Mouse (Mus musculus) brain, embryonic 14.5 days (tissue): ENCODE data around the gene Sh2d1a.

ENCODE experiments used
- CTCF ChIP-seq: fragments of 200-500 bp; IDR thresholded peaks from 2 replicates; pipeline ENCODE4 v1.5.1; 2012; ENCODE audit warnings: inconsistent platforms, mild to moderate bottlenecking, moderate library complexity, borderline replicate concordance; ENCODE audit not compliant: insufficient read depth, insufficient read length; ENCODE audit errors: extremely low read depth
- POLR2A ChIP-seq: fragments of 200-500 bp; IDR thresholded peaks from 2 replicates; pipeline ENCODE4 v1.6.1; 2012; ENCODE audit warnings: mild to moderate bottlenecking, inconsistent platforms, borderline replicate concordance; ENCODE audit not compliant: poor library complexity, insufficient read depth, insufficient read length, severe bottlenecking; ENCODE audit errors: extremely low read depth

DNA sequence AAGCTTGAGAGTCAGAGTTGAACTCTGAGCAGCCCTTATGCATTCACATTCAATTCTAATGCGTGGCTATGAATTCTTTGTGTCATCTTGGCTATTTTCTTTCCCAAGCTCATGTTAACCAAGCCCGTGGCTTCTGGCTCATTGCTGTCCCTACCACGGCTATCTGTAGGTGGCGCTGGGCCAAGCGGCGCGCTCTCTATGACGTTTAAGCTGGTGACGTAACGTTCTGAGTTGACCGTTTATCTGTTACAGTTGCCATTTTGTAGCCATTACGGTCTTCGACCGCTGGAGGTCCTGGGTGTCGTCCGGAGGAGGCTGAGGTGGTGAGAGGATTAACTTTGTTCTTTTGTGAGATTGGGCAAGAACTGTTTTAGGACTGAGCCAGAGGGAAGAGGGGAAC is 12.8 kb upstream of the Sh2d1a start, which contains the start of gene Tex13c2:
- no peak for TF ChIP-seq CTCF
- no peak for TF ChIP-seq POLR2A
